Mouse (Mus musculus) CH12.LX (cell line): ENCODE data around the gene Gm5767. TPM values are rescaled to one million over a fixed set of nuclear protein-coding genes. Genes with fewer than 3 reads are reported as not detected.

Experiments used
- DNase-seq: peaks from one replicate; pipeline ENCODE4 v3.0.0-alpha.2; 2013; ENCODE audit errors: extremely low read depth
- H3K27ac ChIP-seq: 2 replicates; pipeline ENCODE4 v1.5.1; 2012; ENCODE audit warnings: low read depth, mild to moderate bottlenecking, control low read depth, moderate library complexity; ENCODE audit not compliant: insufficient read depth
- H3K27me3 ChIP-seq: replicated peaks from 2 replicates; pipeline ENCODE3; 2012; ENCODE audit warnings: inconsistent platforms
- H3K36me3 ChIP-seq, 2 experiments: replicated peaks in 1 of 2; 2 replicates each; pipeline versions ENCODE3 to v1.6.1; 2012; ENCODE audit warnings: inconsistent platforms in 1 of 2, low read length in 1 of 2, mild to moderate bottlenecking in 1 of 2, mixed read lengths in 1 of 2, moderate library complexity in 1 of 2; ENCODE audit not compliant: control insufficient read depth in 1 of 2, insufficient read depth in 1 of 2
- H3K4me1 ChIP-seq, 2 experiments: 2 replicates each; pipeline ENCODE4 v1.6.1; 2012; ENCODE audit warnings: inconsistent platforms in 1 of 2, moderate library complexity in 1 of 2; ENCODE audit not compliant: insufficient read depth in 2 of 2, control insufficient read depth in 1 of 2
- H3K4me2 ChIP-seq: 2 replicates; pipeline ENCODE4 v1.6.1; 2012; ENCODE audit warnings: low read depth, mild to moderate bottlenecking, control low read depth; ENCODE audit not compliant: poor library complexity, insufficient read depth, severe bottlenecking
- H3K4me3 ChIP-seq, 3 experiments: fragments of 150-350 bp in 1 of 3; sonication (generic) in 1 of 3; replicated peaks in 1 of 3; 2 replicates each; pipeline versions ENCODE3 to v1.5.1; 2011 to 2012; ENCODE audit warnings: low read depth in 2 of 3, low read length in 2 of 3, mild to moderate bottlenecking in 2 of 3, moderate library complexity in 2 of 3, control low read depth in 1 of 3, improper control_type of control experiment in 1 of 3, inconsistent platforms in 1 of 3, mixed read lengths in 1 of 3; ENCODE audit not compliant: poor library complexity in 1 of 3
- H3K79me2 ChIP-seq: replicated peaks from 2 replicates; pipeline ENCODE4 v1.6.1; 2012; ENCODE audit warnings: mild to moderate bottlenecking, moderate library complexity; ENCODE audit not compliant: control insufficient read depth, poor library complexity, insufficient read depth, severe bottlenecking; ENCODE audit errors: extremely low read depth
- H3K9ac ChIP-seq: 2 replicates; pipeline ENCODE4 v1.6.1; 2012; ENCODE audit warnings: low read depth, mild to moderate bottlenecking, control low read depth, moderate library complexity; ENCODE audit not compliant: insufficient read depth
- H3K9me3 ChIP-seq: replicated peaks from 2 replicates; pipeline ENCODE3; 2012; ENCODE audit warnings: low read length, inconsistent platforms, mixed read lengths
- BHLHE40 ChIP-seq: IDR thresholded peaks from 2 replicates; pipeline ENCODE4 v1.6.1; 2011; ENCODE audit warnings: mild to moderate bottlenecking, low read depth, low read length, improper control_type of control experiment
- CHD1 ChIP-seq: IDR thresholded peaks from 2 replicates; pipeline ENCODE4 v1.6.1; 2012; ENCODE audit warnings: low read depth, low read length, improper control_type of control experiment, inconsistent platforms
- ELF1 ChIP-seq: IDR thresholded peaks from 2 replicates; pipeline ENCODE4 v1.6.1; 2014; ENCODE audit warnings: low read depth, mild to moderate bottlenecking, inconsistent platforms, low read length, improper control_type of control experiment
- EP300 ChIP-seq: IDR thresholded peaks from 2 replicates; pipeline ENCODE4 v1.6.1; 2011; ENCODE audit warnings: low read length, improper control_type of control experiment
- GABPA ChIP-seq: IDR thresholded peaks from 2 replicates; pipeline ENCODE4 v1.6.1; 2012; ENCODE audit warnings: low read depth, low read length, improper control_type of control experiment, inconsistent platforms; ENCODE audit not compliant: insufficient replicate concordance
- HCFC1 ChIP-seq: IDR thresholded peaks from 2 replicates; pipeline ENCODE4 v1.6.1; 2012; ENCODE audit warnings: low read depth, mild to moderate bottlenecking, inconsistent platforms, low read length, improper control_type of control experiment
- IRF4 ChIP-seq: IDR thresholded peaks from 2 replicates; pipeline ENCODE4 v1.6.1; 2014; ENCODE audit warnings: low read depth, mild to moderate bottlenecking, inconsistent platforms, low read length, improper control_type of control experiment
- JUND ChIP-seq: conservative IDR thresholded peaks from 2 replicates; pipeline ENCODE4 v1.6.1; 2011; ENCODE audit warnings: low read depth, low read length, improper control_type of control experiment
- KAT2A ChIP-seq: IDR thresholded peaks from 2 replicates; pipeline ENCODE4 v1.6.1; 2012; ENCODE audit warnings: low read length, improper control_type of control experiment, inconsistent platforms; ENCODE audit not compliant: insufficient replicate concordance
- MAFK ChIP-seq: IDR thresholded peaks from 2 replicates; pipeline ENCODE4 v1.6.1; 2011; ENCODE audit warnings: low read length, improper control_type of control experiment; ENCODE audit not compliant: insufficient replicate concordance
- MAX ChIP-seq: IDR thresholded peaks from 2 replicates; pipeline ENCODE4 v1.6.1; 2011; ENCODE audit warnings: low read length, improper control_type of control experiment
- MAZ ChIP-seq: IDR thresholded peaks from 2 replicates; pipeline ENCODE4 v1.6.1; 2012; ENCODE audit warnings: low read depth, mild to moderate bottlenecking, inconsistent platforms, low read length, improper control_type of control experiment, moderate library complexity
- MEF2A ChIP-seq: IDR thresholded peaks from 2 replicates; pipeline ENCODE4 v1.6.1; 2014; ENCODE audit warnings: low read depth, mild to moderate bottlenecking, inconsistent platforms, low read length, improper control_type of control experiment, borderline replicate concordance
- MXI1 ChIP-seq: IDR thresholded peaks from 2 replicates; pipeline ENCODE4 v1.6.1; 2011; ENCODE audit warnings: mild to moderate bottlenecking, low read depth, low read length, improper control_type of control experiment
- MYC ChIP-seq: IDR thresholded peaks from 2 replicates; pipeline ENCODE4 v1.6.1; 2011; ENCODE audit warnings: low read depth, mild to moderate bottlenecking, improper control_type of control experiment, low read length
- NELFE ChIP-seq: IDR thresholded peaks from 2 replicates; pipeline ENCODE4 v1.6.1; 2011; ENCODE audit warnings: low read depth, low read length, improper control_type of control experiment
- NRF1 ChIP-seq: IDR thresholded peaks from 2 replicates; pipeline ENCODE4 v1.6.1; 2014; ENCODE audit warnings: low read depth, mild to moderate bottlenecking, inconsistent platforms, low read length, improper control_type of control experiment, moderate library complexity
- PAX5 ChIP-seq: IDR thresholded peaks from 2 replicates; pipeline ENCODE4 v1.6.1; 2012; ENCODE audit warnings: low read length, inconsistent platforms, mixed read lengths
- RAD21 ChIP-seq: IDR thresholded peaks from 2 replicates; pipeline ENCODE4 v1.6.1; 2011; ENCODE audit warnings: low read depth, mild to moderate bottlenecking, low read length, improper control_type of control experiment, moderate library complexity
- RCOR1 ChIP-seq: conservative IDR thresholded peaks from 2 replicates; pipeline ENCODE4 v1.6.1; 2012; ENCODE audit warnings: low read depth, mild to moderate bottlenecking, inconsistent platforms, low read length, improper control_type of control experiment
- SIN3A ChIP-seq: IDR thresholded peaks from 2 replicates; pipeline ENCODE4 v1.6.1; 2012; ENCODE audit warnings: low read length, improper control_type of control experiment, inconsistent platforms
- SMC3 ChIP-seq: IDR thresholded peaks from 2 replicates; pipeline ENCODE4 v1.6.1; 2011; ENCODE audit warnings: low read depth, low read length, improper control_type of control experiment
- TBP ChIP-seq: conservative IDR thresholded peaks from 2 replicates; pipeline ENCODE4 v1.6.1; 2011; ENCODE audit warnings: low read depth, low read length, improper control_type of control experiment
- UBTF ChIP-seq: IDR thresholded peaks from 2 replicates; pipeline ENCODE4 v1.6.1; 2012; ENCODE audit warnings: low read depth, mild to moderate bottlenecking, inconsistent platforms, low read length, improper control_type of control experiment, moderate library complexity
- USF1 ChIP-seq: IDR thresholded peaks from 2 replicates; pipeline ENCODE4 v1.6.1; 2014; ENCODE audit warnings: low read depth, mild to moderate bottlenecking, inconsistent platforms, low read length, improper control_type of control experiment
- USF2 ChIP-seq: conservative IDR thresholded peaks from 2 replicates; pipeline ENCODE4 v1.6.1; 2011; ENCODE audit warnings: low read depth, low read length, improper control_type of control experiment
- ZC3H11A ChIP-seq: IDR thresholded peaks from 2 replicates; pipeline ENCODE4 v1.6.1; 2012; ENCODE audit warnings: low read depth, mild to moderate bottlenecking, inconsistent platforms, low read length, improper control_type of control experiment
- ZKSCAN1 ChIP-seq: IDR thresholded peaks from 2 replicates; pipeline ENCODE4 v1.6.1; 2012; ENCODE audit warnings: low read depth, inconsistent platforms, low read length, improper control_type of control experiment, borderline replicate concordance
- dilution Hi-C: fragments of 300-500 bp; cut with MboI; formaldehyde crosslinking; loops from 2 replicates; pipeline ENCODE4 v1.14.3; 2020; ENCODE audit warnings: low sequenced_read_pairs; ENCODE audit not compliant: extremely low pct_unique_long_range_greater_than_20kb, extremely low pct_ligation_motif_present
- in situ Hi-C: fragments of 300-500 bp; cut with MboI; formaldehyde crosslinking; loops from 3 replicates; pipeline ENCODE4 v1.14.3; 2019; ENCODE audit warnings: low sequenced_read_pairs, low pct_ligation_motif_present, low pct_unique_long_range_greater_than_20kb, mixed read lengths
- polyA plus RNA-seq: library from polyadenylated mRNA; unstranded; fragments of >175 nt; gene quantifications from 2 replicates; pipeline ENCODE4 v1.2.1, GENCODE M21; 2012; ENCODE audit warnings: low read depth; ENCODE audit not compliant: insufficient read length
- total RNA-seq, 2 experiments: library from RNA; depleted of rRNA; stranded (reverse); fragments of 300-350 nt in 1 of 2; fragments of >200 nt in 1 of 2; gene quantifications; 2 replicates each; pipeline ENCODE4 v1.2.3; 2012 to 2014

Gm5767 gene
- total and polyA plus RNA-seq, 3 experiments: not detected

GRCm38 (mm10) chr16:8655108-8655507 is 25.5 kb upstream of the Gm5767 start:
- H3K79me2 ChIP-seq: no peaks in the 10 kb centered on the region
- in situ Hi-C loops: no loop called here
- TF ChIP-seq SIN3A (no peak), KAT2A (no peak), GABPA (no peak), ELF1 (no peak), BHLHE40 (no peak), JUND (no peak), NRF1 (no peak), PAX5 (no peak), RCOR1 (no peak), USF2 (no peak), TBP (no peak), SMC3 (no peak), CHD1 (no peak), USF1 (no peak)
- TF ChIP-seq, all 38 proteins: peak for 0
- H3K27ac ChIP-seq: no peak overlapping the region
- peaks cover 82 to 98% of the 10 kb centered on the region in 2 experiments for H3K36me3 ChIP-seq
- no peaks in the 10 kb centered on the region for H3K9me3 ChIP-seq
- no peak for DNase-seq
- no peak overlapping the region for H3K4me3 ChIP-seq
- H3K4me2 ChIP-seq: no peak overlapping the region
- dilution Hi-C loops: no loop called here
- no peak overlapping the region for H3K9ac ChIP-seq
- peaks cover under 1 to 1% of the 10 kb centered on the region in 2 experiments; a peak in 3 of 4 replicates for H3K4me1 ChIP-seq
- no peaks in the 10 kb centered on the region for H3K27me3 ChIP-seq

GRCm38 (mm10) chr16:8655599-8655998 is 25.0 kb upstream of the Gm5767 start:
- no peak overlapping the region for H3K9ac ChIP-seq
- no peak overlapping the region for H3K4me3 ChIP-seq
- H3K4me2 ChIP-seq: no peak overlapping the region
- H3K9me3 ChIP-seq: no peaks in the 10 kb centered on the region
- H3K79me2 ChIP-seq: no peaks in the 10 kb centered on the region
- no peak for DNase-seq
- H3K36me3 ChIP-seq: peaks cover 86 to 98% of the 10 kb centered on the region in 2 experiments
- no peaks in the 10 kb centered on the region for H3K27me3 ChIP-seq
- no peaks in the 10 kb centered on the region for H3K4me1 ChIP-seq
- in situ Hi-C loops: no loop called here
- no peak for TF ChIP-seq MEF2A
- TF ChIP-seq MYC: no peak
- no peak for TF ChIP-seq MAZ
- TF ChIP-seq ZC3H11A: no peak
- TF ChIP-seq HCFC1: no peak
- no peak for TF ChIP-seq MAFK
- TF ChIP-seq IRF4: no peak
- TF ChIP-seq ZKSCAN1: no peak
- no peak for TF ChIP-seq JUND
- no peak for TF ChIP-seq MXI1
- TF ChIP-seq MAX: no peak
- TF ChIP-seq RAD21: no peak
- TF ChIP-seq EP300: no peak
- TF ChIP-seq ELF1: no peak
- no peak for TF ChIP-seq NELFE
- TF ChIP-seq UBTF: no peak
- no peak for TF ChIP-seq TBP
- TF ChIP-seq USF2: no peak
- TF ChIP-seq, all 38 proteins: peak for 0
- dilution Hi-C loops: no loop called here
- no peak overlapping the region for H3K27ac ChIP-seq
